Mouse (Mus musculus) ovary, postnatal 10 days (tissue): ENCODE measurements around the gene Inpp5b.
"Not testable (repeated sequence)": the region's sequence is repeated elsewhere in the genome, so short reads cannot be mapped to it uniquely, and the experiment has no call there.

Experiments used
- DNase-seq: peaks from one replicate; pipeline ENCODE4 v3.0.0; 2022; ENCODE audit warnings: low spot score

The Inpp5b gene

DNA sequence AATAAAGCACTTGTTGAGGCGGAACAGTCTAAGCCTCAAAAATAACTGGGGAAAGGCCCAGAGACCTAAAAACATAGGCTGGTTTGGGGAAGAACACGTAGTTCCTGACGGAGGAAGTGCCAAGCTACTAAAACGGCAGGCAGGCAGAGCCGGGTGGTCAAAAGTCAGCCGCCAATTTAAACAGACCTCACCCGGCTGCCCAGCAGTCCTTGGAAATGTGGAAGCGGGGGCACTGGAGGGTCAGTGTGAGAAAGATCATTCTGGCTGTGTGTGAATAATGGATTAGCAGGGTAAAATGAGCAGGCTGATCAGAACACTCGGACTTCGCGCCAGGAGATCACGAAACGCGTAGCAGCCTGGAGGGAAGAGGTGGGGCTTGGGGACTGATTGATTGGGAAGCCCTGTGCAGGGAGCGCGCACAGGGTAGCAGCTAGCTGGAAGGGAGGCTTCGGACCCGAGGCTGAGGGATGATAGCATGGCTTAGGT is 31.6 kb upstream of the Inpp5b start:
- DNase-seq = no peak

DNA sequence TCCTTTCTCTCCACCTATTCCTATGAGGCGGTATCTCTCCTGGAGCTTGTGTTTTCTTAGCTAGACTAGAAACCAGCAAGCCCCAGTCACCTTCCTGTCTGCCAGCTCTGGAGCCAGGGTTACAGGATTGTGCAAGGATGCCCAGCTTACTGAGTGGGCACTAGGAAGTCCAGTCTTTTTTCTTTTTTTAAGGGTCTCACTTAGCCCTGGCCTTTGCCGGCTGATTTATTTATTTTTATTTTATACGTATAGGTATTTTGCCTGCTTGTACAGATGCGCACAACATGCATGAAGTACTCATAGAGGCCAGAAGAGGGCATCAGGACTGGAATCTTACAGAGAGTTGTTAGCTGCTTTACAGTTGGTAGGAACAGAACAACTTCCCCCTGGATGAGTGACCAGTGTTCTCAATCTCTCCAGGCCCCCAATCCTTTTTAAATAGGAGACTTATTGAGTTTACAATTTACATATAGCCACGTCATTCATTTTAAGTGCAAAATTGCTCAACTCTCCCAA is 30.8 kb upstream of the Inpp5b start:
- DNase-seq = no peak

DNA sequence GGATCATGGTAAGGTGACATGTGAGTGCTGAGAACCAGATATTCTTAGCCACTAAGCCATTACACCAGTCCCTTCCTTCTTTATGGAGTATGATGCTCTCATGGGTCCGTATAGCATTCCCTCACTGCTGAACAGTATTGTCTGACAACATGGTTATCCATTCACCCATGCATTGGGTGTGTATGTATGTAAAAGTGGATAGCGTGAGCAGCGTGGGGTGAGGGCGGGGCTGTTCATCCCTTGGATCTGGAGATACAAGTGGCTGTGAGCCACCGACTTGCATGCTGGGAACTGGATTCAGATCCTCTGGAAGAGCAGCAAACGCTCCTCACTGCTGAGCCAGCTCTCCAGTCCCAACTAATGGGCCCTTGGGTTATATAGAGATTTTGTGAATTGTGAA is 29.0 kb upstream of the Inpp5b start:
- no peak for DNase-seq

DNA sequence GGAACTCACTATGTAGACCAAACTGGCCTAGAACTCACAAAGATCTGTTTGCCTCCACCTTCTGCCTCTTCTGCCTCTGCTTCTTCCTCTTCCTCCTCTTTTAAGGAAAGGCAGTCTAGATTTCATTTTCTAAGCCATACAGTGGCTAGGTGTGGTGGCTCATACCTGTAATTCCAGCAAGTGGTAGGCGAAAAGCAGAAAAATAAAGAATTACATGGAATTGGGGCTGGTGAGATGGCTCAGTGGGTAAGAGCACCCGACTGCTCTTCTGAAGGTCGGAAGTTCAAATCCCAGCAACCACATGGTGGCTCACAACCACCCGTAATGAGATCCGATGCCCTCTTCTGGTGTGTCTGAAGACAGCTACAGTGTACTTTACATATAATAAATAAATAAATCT is 27.8 kb upstream of the Inpp5b start:
- not testable (repeated sequence) for DNase-seq

DNA sequence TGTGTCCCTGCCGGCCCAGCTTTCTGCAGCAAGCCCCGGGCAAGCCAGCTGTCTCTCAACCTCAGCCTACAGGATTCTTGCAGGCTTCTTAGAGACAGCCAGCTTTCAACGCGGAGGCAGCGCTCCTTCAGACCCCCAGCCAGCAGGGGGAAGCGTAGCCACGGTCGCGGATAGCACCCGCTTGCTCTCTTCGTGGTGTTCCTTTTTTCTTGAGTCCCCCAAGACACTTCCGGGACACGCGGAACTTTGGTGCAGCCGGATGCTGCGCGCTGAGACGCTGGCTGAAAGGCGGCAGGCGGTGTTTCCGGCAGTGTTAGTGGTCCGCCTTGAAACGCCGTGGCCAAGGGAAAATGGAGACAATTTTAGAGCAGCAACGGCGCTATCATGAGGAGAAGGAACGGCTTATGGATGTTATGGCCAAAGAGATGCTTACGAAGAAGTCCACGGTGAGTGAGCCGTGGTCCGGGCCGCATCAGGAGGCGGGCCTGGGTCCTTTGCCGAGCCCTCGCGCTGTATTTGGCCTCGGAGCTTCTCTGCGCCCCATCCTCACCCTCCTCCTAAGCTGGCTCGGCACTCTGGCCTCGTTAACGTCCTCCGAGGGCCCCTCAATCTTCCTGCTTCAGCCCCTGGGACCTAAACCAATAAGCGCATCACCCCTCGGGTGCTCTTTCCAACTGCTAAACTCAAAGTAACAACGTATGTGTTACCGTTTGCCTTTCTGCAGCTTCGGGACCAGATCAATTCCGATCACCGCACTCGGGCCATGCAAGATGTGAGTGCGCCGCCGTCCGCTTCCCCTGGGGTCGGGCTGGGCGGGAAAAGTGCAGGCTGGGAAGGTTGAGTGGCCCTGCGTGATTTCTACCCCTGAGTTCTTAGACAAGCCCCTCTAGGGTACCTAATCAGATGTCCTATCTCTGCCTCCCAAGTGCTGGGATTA is 26.8 kb upstream of the Inpp5b start, which contains the start of gene Sf3a3:
TSS of gene Sf3a3 (plus strand) at position 232 of the 937 bp plus-strand sequence.
- DNase-seq = peak; percentile 86

DNA sequence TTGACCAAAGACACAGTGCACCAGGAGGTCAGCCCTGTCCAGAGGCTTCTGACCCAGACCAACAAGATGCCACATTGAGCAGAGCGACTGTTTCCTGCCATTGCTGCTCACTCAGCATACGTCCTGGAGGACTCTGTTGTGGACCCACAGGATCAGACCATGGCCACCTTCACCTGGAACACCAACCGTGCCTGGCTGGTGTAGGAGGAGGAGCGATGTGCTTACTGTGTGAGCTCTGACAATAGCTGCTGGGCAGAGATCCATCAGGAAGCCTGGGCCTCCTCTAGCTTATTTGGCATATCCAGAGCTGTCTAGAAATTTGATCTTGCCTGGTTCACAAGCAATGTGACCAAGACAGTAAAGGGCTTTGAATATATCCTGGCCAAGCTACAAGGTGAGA is 22.5 kb upstream of the Inpp5b start:
- no peak for DNase-seq

DNA sequence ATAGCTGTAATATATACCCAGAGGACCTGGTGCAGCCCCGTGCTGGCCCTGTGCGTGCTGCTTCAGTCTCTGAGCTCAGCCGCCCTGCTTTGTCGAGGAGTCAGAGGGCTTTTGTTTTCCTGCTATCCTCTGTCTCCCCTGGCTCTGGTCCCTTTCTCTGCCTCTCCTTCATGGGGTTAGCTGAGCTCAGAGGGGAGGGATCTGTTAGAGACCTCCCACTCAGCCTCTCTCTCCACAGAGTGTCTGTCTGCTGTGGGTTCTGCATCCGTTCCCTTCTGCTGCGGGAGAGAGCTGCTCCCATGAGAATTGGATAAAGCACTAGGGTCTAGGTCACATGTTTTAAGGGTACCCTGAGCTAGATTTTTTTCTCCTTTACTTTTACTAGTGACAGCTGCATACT is 15.5 kb upstream of the Inpp5b start:
- no peak for DNase-seq

DNA sequence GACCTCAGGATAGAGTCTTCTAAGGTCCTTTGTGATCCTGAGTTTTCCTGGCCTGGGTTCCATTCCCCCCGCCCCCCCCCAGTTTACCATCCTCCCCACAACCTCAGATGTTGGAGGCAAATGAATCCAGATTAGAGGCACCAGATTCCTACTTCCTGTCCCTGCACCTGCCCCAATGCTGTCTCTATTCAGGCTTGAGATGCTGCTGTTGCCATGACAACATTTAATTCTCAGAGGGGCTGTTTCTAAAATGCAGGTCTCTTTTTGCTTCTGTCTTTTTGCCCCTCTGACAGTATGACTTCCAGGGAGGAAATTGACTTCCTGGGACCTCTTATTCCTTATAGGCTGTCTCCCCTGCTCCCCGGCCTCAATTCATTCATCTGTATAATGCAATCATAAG is 4.7 kb upstream of the Inpp5b start:
- no peak for DNase-seq

DNA sequence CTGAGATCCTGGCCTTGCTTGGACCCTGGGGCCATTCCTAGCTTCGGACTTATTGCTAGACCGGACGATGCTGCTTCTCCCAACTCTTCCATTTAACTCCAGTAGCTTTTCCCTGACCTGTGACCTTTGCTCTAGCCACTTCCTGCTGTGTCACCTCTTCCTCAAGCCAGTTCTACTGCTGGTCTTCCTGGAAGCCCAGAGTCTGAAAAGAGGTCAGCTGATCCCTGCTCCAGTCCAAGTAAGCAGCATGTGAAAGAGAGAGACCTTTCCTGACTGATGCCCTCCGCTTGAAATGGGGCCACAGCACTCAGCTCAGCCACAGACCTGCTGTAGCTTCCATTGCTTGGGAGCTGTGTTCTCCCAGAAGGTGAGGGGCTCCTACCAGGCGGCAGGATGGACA is 4.2 kb upstream of the Inpp5b start:
- DNase-seq = no peak

DNA sequence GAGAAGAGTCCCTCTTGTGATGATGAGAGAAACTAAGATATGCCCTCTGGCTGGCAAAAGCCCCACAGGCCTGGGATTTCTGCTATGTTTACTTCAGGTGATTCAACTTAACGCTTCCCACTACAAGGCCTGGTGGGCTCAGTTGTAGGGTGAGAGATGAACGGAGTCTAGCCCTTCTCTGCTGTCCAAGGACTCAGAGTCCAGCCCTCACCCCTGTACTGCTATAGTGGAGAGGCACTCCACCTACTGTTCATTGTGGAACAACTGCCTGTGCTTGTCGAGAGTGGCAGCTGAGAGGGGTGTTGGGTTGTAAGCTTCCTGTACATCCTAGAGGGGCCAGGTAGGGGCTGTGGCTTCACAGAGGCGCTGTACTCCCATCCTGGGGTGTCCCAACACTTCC is 3.6 kb upstream of the Inpp5b start:
- DNase-seq = no peak

DNA sequence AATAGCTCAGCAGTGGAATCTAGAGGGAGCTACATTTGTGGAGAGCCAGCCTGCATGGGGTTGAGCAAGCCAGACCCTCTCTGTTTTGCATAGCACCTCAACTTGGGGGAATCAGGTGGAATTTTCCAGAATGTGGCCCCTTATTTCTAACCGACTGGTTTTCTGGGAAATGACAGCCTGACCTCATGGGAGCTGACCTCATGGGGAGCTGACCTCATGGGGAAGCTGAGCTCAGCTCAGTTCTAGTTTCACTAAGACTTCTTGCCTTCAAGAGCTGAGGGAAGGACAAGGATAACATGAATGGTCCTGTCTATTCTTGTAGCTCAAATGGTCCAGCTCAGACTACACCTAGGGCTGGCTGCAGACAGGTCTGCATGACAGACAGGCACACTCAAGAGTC is 2.9 kb upstream of the Inpp5b start:
- DNase-seq = no peak

DNA sequence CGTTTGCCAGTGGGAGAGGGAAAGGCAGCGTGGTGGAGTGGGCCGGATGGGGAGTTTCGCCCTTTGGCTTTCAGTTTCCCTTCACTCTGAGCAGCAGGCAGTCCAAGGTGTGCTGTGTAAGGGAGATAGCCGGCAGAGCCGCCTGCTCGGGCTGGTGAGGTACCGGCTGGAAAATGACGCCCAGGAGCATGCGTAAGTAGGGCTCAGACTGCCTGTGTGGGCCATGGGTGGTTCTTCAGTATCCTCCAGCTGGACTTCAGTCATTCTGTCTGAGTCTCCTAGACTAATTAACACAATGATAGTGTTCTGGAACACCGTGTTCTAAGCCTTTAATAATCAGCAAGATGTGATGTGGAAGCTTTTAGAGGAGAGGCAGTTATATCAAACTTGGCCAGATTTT is 1.2 kb downstream of the Inpp5b start:
- no peak for DNase-seq

DNA sequence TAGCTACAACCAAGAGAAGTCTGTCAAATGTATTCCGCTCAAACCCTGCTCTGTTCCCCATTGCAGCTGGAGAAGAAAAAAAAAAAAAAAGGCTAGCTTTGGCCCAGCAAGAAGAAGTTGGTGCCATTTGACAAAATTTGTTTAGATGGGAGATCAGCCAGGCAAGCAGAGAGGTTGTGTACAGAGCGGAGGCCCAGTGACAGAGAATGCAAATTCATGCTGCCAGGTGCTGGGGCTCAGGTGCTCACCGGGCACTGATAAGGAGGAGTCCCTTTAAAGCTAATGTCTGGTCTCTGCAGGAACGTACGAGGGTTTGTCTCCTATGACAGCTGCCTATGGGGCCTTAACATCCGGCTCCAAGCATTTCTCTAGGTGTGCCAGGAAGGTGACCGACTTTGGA is 4.9 kb downstream of the Inpp5b start:
- no peak for DNase-seq

DNA sequence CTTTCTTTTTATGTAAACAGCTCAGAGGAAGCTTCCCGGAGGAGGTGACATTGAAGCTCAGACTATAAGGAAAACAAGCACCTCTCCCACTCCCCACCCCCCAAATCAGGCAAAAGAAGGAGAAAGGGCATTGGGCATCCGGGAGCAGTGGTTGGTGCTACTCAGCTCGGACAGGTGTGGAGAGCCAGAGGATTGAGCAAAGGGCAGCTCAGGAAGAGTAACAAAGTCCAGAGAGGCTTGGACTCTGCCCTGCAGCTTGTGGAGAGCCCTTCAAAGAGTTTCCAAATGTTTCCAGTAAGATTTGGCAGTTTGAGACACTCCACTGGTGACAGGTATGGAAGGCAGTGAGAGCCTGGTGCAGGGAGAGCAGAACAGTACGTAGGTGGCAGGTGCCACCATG is 6.2 kb downstream of the Inpp5b start:
- DNase-seq = no peak

DNA sequence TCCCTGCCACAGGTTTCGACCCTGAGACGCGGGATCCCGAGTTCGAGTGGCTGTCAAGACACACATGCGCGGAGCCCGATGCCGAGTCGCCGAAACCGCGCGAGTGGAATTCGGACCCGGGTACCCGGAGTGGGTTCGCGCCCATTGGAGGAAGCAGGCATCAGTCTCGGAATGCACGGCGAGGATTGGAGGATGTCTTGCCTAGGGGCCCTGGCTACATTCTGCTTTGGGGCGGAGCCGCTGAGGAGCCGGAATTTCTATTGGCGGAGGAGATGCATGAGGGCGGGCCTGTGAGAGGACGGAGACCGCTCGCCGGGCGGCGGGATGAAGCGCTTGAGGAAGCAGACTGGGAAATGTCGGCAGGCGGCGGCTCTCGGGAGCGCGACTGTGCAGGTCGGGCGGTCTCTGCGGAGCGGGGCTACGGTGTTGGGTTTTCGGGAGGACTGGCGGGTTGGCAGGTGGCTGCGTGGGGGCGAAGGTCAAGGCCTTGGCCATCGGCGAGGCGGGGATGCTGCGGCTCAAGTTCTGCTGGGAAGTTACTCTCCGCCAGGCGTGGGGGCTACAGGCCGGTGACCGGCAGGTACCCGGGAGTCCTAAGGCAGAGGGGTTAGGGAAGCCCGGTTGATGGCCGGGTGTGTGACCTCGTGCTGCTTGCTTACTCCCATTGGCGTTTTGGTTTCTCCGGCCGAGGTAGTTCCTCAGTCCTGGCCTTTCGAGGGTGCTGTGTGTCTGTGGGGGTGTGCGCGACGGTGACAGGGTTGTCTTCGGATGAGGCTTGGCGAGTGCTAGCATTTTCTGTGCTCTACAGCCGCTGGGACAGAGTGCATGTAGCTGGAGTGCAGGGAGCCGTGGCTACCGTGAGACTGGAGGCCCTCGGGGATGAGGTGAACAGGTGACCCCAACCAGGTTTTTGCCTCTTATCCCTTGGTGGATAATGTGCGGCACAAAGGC is 9.9 kb downstream of the Inpp5b start:
- DNase-seq = peak; percentile 97

DNA sequence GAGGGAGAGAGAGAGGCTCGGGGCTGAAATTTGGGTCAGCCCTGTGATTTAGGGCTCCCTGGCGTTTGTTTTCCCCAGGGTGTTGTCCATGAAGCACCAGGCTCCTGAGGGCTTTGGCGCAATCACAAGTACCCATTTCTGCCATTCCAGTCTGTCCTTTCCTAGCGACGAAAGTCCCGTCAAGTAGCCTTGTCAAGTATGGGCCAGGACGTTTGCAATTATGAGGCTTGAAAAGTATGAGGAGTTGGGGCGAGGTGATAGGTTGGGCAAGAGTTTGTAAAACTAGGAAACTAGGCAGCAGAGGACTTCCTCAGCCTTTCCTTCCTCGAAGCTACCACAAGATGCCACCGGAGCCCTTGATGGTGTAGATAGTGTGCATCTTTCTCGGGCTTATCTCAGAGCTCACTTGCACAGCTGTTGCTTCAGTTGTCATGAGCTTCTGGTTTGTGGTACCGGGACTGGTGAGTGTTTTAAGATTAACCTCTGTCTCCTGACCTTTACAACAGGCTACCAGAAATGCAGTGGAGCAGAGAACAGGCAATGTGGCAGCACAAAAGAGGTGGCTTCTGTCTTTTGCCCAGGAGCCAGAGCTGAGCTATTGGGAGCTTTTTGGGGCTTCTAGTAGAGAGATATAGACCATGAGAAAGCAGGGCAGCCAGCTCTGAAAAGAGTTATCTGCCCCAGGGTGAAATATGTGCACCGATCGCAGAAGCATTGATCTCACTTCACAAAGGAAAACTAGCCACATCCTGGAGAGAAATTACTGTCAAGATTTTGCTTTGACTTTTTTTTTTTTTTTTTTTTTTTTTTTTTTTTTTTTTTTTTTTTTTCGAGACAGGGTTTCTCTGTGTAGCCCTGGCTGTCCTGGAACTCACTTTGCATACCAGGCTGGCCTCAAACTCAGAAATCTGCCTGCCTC is 10.9 kb downstream of the Inpp5b start:
- DNase-seq = no peak

DNA sequence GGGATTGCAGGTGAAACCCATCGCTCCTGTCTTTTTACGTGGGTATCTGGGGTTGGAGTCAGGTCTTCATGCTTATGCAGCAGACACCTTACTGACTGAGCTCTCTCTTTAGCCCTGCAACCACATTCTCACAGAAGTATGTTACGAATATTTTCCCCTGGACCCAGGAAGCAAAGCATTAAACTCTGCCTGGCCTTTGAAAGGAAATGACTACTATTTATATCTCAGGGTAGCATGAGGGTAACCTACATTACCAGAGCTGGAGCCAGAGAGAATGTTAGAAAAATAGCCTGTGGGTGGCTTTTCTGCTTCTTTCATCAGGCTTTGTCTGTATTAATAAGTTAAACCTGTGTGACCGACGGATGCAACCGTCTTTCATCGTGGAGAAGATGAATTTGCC is 13.9 kb downstream of the Inpp5b start:
- DNase-seq = no peak

DNA sequence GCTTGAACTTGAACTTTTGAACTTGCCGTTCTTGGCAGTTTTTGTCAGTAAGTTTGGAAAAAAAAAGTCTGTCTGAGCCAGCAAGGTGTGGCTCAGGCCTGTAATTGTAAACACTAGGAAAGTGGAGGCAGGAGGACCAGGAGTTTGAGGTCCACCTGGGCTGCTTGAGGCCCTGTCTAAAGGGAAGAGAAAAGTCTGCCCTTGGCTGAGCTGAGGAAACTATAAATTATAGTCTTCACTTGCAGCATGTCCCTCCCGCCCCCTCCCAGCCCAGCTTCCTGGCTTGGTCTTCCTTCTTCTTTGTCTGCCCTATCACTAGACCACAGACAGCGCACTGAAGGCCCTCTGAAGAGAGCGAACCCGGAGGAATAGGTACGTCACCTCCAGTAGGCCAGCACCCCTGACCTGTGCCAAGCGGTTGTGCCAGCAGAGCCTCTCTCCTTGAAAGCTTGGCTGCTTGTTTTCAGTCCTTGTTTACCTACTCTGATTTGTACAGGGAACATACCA is 17.7 kb downstream of the Inpp5b start:
- DNase-seq = no peak

DNA sequence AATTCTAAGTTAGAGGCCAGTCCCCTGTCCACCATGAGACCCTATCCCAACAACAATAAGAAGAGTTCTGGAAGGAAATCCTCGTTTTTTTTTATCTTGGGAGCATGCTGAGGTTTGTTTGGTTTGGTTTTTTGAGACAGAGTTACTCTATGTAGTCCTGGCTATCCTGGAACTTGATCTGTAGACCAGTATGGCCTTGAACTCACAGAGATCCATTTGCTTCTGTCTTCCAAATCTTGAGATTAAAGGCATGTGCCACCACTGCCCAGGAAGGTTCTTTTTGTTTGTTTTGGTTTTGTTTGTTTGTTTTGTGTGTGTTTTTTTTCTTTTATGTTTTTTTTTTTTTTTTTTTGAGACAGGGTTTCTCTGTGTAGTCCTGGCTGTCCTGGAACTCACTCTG is 19.6 kb downstream of the Inpp5b start:
- DNase-seq = no peak

DNA sequence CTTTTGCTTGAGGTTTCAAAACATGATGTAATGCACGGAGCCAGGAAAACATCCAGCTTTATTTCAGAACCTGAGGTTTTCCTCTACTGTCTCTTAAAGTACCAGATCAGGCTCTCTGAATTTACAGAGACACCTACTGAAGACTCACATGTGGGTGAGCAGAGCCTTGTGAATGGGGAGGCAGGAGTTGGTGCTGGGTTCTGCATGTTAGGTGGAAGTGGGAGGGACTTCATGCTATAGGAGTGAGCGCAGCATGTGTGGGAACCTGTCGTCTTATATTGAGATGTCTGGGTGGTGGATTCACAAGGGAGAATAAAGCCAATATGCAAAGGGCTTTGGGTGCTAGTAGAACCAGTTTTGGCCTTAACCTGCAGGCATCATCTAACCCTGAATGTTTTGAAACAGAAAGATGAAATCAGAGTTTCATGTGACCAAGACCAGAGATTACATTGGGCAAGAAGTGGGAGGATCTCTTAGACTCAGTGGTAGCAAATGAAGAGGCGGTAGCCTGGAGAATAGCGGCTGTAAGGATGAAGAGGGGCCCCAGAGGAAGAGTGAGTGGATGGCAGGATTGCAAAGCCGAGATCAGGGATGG is 21.3 kb downstream of the Inpp5b start:
- no peak for DNase-seq
